Mouse (Mus musculus): ENCODE data around the gene Samhd1. TPM values are rescaled to one million over a fixed set of nuclear protein-coding genes. Genes with fewer than 3 reads are reported as not detected.
A peak's percentile ranks its signal among the peaks of the same experiment; 100 is the strongest.

The Samhd1 gene
- polyA plus RNA-seq, 1 experiment, result 85.8 TPM

DNA sequence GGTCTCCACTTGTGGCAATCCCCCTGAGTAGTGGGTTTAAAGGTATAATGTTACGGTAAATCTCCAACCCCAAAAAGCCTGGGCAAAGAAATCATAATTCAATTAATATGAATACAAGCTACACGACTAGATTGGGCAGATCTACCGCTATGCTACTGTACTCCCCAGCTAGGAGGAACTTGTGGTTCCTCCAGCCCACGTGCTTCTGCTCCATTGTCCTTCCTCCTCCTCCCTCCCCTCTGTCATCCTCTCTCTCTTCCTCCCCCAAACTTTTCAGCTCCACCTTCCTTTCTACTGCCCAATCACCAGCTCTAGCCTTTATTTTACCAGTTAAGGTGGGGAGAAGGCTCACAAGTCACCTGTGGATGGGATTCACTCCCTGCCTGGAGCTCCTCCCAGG is 26.8 kb downstream of the Samhd1 start:
- 78% methylated on average over 4 of the region's 4 CpGs for WGBS
- DNase-seq, result no peak
- Histone ChIP-seq H3K4me3 (replicated peaks; ENCODE audit: extremely low read depth, low read depth, low read length) (no peak overlapping the region), H3K4me1 (ENCODE audit: control insufficient read depth, insufficient read depth, low read length) (no peaks in the 10 kb centered on the region)
- TF ChIP-seq POLR2A (IDR thresholded peaks at IDR 0.05; ENCODE audit: borderline replicate concordance, extremely low read depth, low read depth, low read length) (no peak), CTCF (IDR thresholded peaks at IDR 0.05; ENCODE audit: insufficient read depth, low read length) (no peak)

DNA sequence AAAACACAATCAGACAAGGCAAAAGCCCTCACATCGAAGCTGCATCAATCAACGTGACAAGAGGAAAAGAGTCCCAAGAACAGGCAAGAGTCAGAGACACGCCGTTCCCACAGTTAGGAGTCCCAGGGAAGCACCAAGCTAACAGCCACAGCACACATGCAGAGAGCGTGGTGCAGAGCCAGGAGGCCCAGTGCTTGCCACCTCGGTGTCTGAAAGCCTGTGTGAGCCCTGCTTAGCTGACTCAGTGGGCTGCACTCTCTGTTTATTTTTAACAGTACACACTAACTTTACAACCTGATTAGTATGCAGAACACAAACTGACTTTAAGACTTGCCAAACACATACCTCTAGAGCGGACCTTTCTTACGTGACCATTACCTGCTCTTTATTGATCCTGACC is 30.6 kb downstream of the Samhd1 start:
- Histone ChIP-seq H3K4me1 (ENCODE audit: control insufficient read depth, insufficient read depth, low read length) (no peaks in the 10 kb centered on the region), H3K4me3 (replicated peaks; ENCODE audit: extremely low read depth, low read depth, low read length) (no peak overlapping the region)
- no peak for TF ChIP-seq POLR2A (IDR thresholded peaks at IDR 0.05; ENCODE audit: borderline replicate concordance, extremely low read depth, low read depth, low read length)
- no peak for TF ChIP-seq CTCF (IDR thresholded peaks at IDR 0.05; ENCODE audit: insufficient read depth, low read length)
- WGBS, result 85% methylated on average over 8 of the region's 8 CpGs
- no peak for DNase-seq

DNA sequence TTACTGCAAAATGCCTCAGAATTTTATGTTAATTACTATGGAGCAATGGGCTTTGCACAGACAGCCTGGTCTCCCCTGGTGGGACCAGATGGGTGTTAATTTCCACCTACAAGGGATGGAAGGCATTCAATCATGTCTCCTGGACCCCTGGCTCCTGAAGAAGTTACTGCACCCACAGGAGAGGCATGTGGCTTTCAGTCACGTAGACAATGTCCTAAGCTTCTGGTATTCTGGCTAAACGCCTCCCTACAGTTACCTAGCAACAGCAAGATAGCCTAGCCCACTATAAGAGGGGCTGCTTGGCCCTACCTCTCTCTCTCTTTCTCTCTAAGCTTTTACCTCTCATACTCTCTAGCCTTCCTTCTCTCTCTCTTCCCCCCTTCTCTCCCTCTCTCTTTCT is 32.8 kb downstream of the Samhd1 start:
- no peak for TF ChIP-seq POLR2A (IDR thresholded peaks at IDR 0.05; ENCODE audit: borderline replicate concordance, extremely low read depth, low read depth, low read length)
- no peak for TF ChIP-seq CTCF (IDR thresholded peaks at IDR 0.05; ENCODE audit: insufficient read depth, low read length)
- Histone ChIP-seq H3K4me3 (replicated peaks; ENCODE audit: extremely low read depth, low read depth, low read length) (no peak overlapping the region), H3K4me1 (ENCODE audit: control insufficient read depth, insufficient read depth, low read length) (no peaks in the 10 kb centered on the region)
- WGBS, result 70% methylated on average over 2 of the region's 2 CpGs
- DNase-seq, result no peak

DNA sequence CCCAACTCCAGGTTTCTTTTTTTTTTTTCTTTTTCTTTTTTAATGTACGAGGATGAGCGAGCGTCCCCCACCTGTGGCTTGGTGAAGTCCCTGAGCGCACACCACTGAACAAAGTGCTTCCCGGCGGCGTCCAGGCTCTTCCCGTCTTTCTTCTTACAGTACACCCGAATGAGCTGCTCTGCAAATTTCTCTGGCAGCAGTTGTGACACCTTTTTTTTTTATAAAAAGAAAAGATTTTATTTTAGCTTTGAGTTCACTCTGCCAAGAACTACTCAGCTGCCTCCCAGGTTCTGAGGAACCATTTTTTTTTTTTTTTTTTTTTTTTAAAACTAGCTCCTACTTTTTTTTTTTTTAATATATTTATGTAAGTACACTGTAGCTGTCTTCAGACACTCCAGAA is 33.4 kb downstream of the Samhd1 start:
- no peak for DNase-seq
- Histone ChIP-seq H3K4me1 (ENCODE audit: control insufficient read depth, insufficient read depth, low read length) (no peaks in the 10 kb centered on the region), H3K4me3 (replicated peaks; ENCODE audit: extremely low read depth, low read depth, low read length) (no peak overlapping the region)
- no peak for TF ChIP-seq CTCF (IDR thresholded peaks at IDR 0.05; ENCODE audit: insufficient read depth, low read length)
- WGBS, result 96% methylated on average over 9 of the region's 9 CpGs

DNA sequence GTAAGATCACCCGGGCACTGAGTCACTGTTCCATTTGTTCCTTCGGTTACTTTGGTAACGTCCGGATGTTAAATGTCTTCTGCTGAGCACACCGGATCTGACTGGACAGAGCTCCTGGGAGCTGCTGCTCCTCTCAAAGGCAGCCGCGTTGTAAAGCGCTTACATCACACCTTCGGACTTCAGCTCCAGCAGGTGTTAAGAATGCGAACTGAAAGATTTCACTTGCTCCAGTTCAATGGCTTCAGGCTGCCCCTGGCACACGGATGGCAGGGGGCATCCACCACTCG is 34.8 kb downstream of the Samhd1 start:
- DNase-seq, result no peak
- no peak for TF ChIP-seq CTCF (IDR thresholded peaks at IDR 0.05; ENCODE audit: insufficient read depth, low read length)
- no peak for TF ChIP-seq POLR2A (IDR thresholded peaks at IDR 0.05; ENCODE audit: borderline replicate concordance, extremely low read depth, low read depth, low read length)
- H3K4me1 ChIP-seq (ENCODE audit: control insufficient read depth, insufficient read depth, low read length), result no peaks in the 10 kb centered on the region
- WGBS, result 69% methylated on average over 12 of the region's 12 CpGs
- no peak overlapping the region for H3K4me3 ChIP-seq (replicated peaks; ENCODE audit: extremely low read depth, low read depth, low read length)

DNA sequence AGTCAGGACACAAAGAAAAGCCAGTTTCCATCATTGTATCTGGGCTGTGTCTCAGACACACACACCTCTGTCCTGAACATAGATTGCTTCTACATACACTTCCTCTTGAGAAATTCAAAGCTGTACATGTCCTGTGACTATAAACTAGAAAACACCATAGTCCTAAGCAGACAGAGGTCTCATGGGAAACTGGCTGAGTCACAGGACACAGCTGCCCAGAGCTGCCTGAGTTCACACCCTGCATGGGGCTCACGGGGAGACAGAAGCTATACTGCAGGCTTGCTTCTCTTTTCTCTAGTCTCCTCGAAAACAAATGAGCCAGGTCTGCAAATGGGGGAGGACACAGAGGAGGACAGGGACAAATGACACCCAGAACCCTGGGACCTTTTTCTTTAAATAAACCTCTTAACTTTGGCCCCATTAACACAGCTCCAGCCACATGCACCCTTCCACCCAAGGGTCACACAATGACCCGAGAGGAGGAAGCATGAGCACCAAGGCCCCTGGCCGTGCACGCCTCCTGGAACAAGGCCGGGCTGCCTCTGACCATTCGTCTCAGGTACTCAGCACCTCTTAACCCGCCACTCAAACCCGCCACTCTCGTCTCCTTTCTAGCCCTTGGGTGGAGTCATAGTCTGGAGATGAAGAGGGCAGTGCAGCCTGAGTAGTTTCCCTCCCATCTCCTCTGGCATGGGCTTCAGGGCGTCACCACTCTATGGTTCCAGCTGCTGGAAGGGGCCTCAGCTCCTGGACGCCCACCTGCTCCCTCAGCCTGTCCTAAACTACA is 35.3 kb downstream of the Samhd1 start:
- DNase-seq, result peak; percentile 57
- 55% methylated on average over 12 of the region's 12 CpGs for whole genome bisulfite sequencing
- Histone ChIP-seq H3K4me1 (ENCODE audit: control insufficient read depth, insufficient read depth, low read length) (no peaks in the 10 kb centered on the region), H3K4me3 (replicated peaks; ENCODE audit: extremely low read depth, low read depth, low read length) (no peak overlapping the region)
- TF ChIP-seq POLR2A (IDR thresholded peaks at IDR 0.05; ENCODE audit: borderline replicate concordance, extremely low read depth, low read depth, low read length) (no peak), CTCF (IDR thresholded peaks at IDR 0.05; ENCODE audit: insufficient read depth, low read length) (no peak)

DNA sequence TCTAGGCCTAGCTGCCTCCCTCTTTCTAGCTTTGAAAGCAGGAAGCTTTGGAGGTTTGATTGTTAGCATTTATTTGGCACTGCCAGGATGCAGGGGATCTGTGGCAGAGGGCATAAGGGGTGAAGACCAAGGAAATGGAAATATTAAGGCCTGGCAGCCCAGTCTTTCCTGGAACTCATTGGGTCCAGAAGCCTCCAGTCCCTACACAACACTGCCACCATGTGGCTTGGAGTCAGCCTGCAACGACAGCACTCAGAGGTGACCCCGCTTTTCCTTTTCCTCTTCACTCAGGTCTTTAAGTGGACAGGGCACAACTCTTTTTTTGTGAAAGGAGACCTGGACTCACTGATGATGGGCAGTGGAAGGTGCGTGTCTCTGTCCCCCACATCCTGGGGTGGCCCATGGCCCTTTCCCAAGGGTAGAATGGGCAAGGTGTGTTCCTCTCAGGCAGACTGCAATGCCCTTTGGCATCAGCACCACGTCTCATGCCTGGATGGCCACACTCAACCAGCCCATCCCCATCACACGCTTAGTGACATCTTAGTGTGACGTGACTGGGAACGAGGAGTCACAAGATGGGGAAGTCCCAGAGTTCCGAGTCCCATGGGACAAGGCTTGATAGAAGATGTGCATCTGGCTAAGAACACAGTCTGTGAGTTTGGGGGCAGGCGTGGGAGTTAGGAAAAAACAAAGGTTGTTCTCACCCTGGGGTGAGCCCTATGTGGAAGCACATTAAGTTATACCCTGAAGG is 39.9 kb downstream of the Samhd1 start:
- Histone ChIP-seq H3K4me1 (ENCODE audit: control insufficient read depth, insufficient read depth, low read length) (no peaks in the 10 kb centered on the region), H3K4me3 (replicated peaks; ENCODE audit: extremely low read depth, low read depth, low read length) (no peak overlapping the region)
- TF ChIP-seq CTCF (IDR thresholded peaks at IDR 0.05; ENCODE audit: insufficient read depth, low read length) (peak; percentile 98), POLR2A (IDR thresholded peaks at IDR 0.05; ENCODE audit: borderline replicate concordance, extremely low read depth, low read depth, low read length) (no peak)
- 54% methylated on average over 9 of the region's 9 CpGs for WGBS
- DNase-seq, result peak; percentile 74

DNA sequence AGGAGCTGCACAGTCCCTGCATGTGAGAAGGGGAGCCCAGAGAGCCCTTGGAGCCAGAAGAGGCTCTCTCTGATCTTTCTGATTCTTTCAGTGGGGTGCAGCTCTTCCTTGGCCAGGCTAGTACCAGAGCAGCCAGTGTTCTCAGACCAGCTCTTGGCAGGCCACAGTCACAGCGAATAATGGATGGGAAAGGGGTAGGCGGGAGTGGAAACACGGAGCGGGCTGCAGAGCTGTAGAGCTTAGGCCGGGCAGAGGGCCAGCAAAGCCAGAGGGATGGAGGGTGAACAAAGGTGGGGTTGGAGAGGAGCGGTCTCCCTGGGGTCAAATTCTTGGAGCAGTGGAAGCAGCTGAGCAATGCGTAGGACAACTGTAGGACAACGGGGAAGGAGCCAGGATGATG is 43.0 kb downstream of the Samhd1 start:
- DNase-seq, result no peak
- Histone ChIP-seq H3K4me3 (replicated peaks; ENCODE audit: extremely low read depth, low read depth, low read length) (no peak overlapping the region), H3K4me1 (ENCODE audit: control insufficient read depth, insufficient read depth, low read length) (no peaks in the 10 kb centered on the region)
- TF ChIP-seq CTCF (IDR thresholded peaks at IDR 0.05; ENCODE audit: insufficient read depth, low read length) (no peak), POLR2A (IDR thresholded peaks at IDR 0.05; ENCODE audit: borderline replicate concordance, extremely low read depth, low read depth, low read length) (no peak)
- WGBS, result 24% methylated on average over 8 of the region's 8 CpGs

DNA sequence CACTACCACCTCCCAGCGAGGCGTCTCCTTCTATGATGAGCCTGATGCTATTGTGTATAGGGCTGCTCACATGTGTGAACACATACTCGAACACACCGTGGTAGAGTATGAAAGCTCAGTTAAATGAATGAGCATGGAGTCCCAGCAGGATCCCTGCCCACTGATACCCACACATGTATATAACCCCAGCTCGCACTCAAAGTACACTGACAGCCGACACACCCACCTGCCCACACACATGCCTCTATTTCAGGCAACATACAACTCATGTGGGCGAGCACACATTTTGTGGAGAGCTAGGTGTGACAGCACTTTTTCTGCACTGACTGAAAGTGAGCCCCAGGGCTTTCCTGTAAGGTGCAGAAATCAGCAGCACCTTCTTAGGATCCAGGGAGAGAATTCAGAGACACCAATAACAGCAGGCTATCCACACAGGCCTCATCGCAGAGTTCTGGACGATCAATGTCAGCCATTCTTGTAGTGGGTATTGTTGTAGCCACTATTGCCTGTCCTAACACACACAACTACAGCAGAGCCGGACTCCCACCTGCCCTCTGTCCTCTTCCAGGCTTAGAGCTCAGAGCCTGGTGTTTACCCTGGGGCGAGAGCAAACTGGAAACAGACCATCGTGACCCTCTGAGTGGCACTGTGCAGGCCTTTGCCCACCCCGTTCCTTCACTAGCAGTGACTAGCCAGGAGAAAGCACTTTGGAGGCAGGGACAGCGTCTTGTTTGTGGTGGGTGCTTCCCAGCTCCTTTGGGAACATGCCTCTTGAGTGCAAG is 47.3 kb downstream of the Samhd1 start:
- Histone ChIP-seq H3K4me1 (ENCODE audit: control insufficient read depth, insufficient read depth, low read length) (no peaks in the 10 kb centered on the region), H3K4me3 (replicated peaks; ENCODE audit: extremely low read depth, low read depth, low read length) (no peak overlapping the region)
- no peak for DNase-seq
- TF ChIP-seq POLR2A (IDR thresholded peaks at IDR 0.05; ENCODE audit: borderline replicate concordance, extremely low read depth, low read depth, low read length) (no peak), CTCF (IDR thresholded peaks at IDR 0.05; ENCODE audit: insufficient read depth, low read length) (no peak)
- WGBS, result 84% methylated on average over 14 of the region's 14 CpGs
